Mouse (Mus musculus) T-helper 17 cell (primary cell): Measurements from ENCODE around the gene Cipc.

ENCODE experiments used
- in situ Hi-C, 2 experiments: fragments of 300-600 bp; cut with MboI, MseI; formaldehyde crosslinking; loops; 1 replicate in 1 of 2; 2 replicates in 1 of 2; pipeline ENCODE4 v1.15.1; 2025; ENCODE audit warnings: high pct_unique_total_duplicates in 2 of 2

Gene Cipc

GRCm38 (mm10) chr12:86930934-86931729, 15.7 kb upstream of the Cipc start:
- in situ Hi-C loops = loop anchor here in 1 of 2 experiments (5.0 kb wide), 1 partner anchor 139 kb away; no protein-coding TSS in a partner anchor

GRCm38 (mm10) chr12:86931919-86932574, 14.8 kb upstream of the Cipc start:
- in situ Hi-C loops = loop anchor here in 1 of 2 experiments (5.0 kb wide), 1 partner anchor 140 kb away; no protein-coding TSS in a partner anchor

GRCm38 (mm10) chr12:86932575-86932952, 14.3 kb upstream of the Cipc start:
- in situ Hi-C loops = loop anchor here in 1 of 2 experiments (5.0 kb wide), 1 partner anchor 140 kb away; no protein-coding TSS in a partner anchor

GRCm38 (mm10) chr12:86934748-86935147, 12.1 kb upstream of the Cipc start:
- in situ Hi-C loops = loop anchor here in 1 of 2 experiments (5.0 kb wide), 1 partner anchor 142 kb away; no protein-coding TSS in a partner anchor

GRCm38 (mm10) chr12:86935692-86936282, 11.1 kb upstream of the Cipc start:
- in situ Hi-C loops = no loop called here

- in situ Hi-C loops = no loop called here
These were observed 10.1 kb upstream of the Cipc start for GRCm38 (mm10) chr12:86936587-86937343.

- in situ Hi-C loops = no loop called here
These were observed 8.3 kb upstream of the Cipc start for GRCm38 (mm10) chr12:86938571-86938970.

GRCm38 (mm10) chr12:86941173-86941572, 5.7 kb upstream of the Cipc start:
- in situ Hi-C loops = no loop called here

GRCm38 (mm10) chr12:86941734-86942486, 4.9 kb upstream of the Cipc start:
- in situ Hi-C loops = no loop called here

GRCm38 (mm10) chr12:86943421-86943820, 3.4 kb upstream of the Cipc start:
- in situ Hi-C loops = no loop called here

- in situ Hi-C loops = no loop called here
These were observed 1.7 kb upstream of the Cipc start for GRCm38 (mm10) chr12:86945126-86945525.

GRCm38 (mm10) chr12:86946301-86946781, 502 bp upstream of the Cipc start:
- in situ Hi-C loops = no loop called here

- in situ Hi-C loops = no loop called here
These were observed 998 bp downstream of the Cipc start for GRCm38 (mm10) chr12:86947681-86948401.

GRCm38 (mm10) chr12:86948627-86949026, 1.8 kb downstream of the Cipc start:
- in situ Hi-C loops = no loop called here

- in situ Hi-C loops = no loop called here
These were observed 2.7 kb downstream of the Cipc start for GRCm38 (mm10) chr12:86949501-86949900.

- in situ Hi-C loops = no loop called here
These were observed 3.5 kb downstream of the Cipc start for GRCm38 (mm10) chr12:86950161-86950960.

GRCm38 (mm10) chr12:86950961-86951360, 4.1 kb downstream of the Cipc start:
- in situ Hi-C loops = no loop called here

- in situ Hi-C loops = no loop called here
These were observed 5.5 kb downstream of the Cipc start for GRCm38 (mm10) chr12:86952331-86952850.

- in situ Hi-C loops = no loop called here
These were observed 9.1 kb downstream of the Cipc start for GRCm38 (mm10) chr12:86955894-86956293.
